Mouse (Mus musculus) adipocyte (in vitro differentiated cells): ENCODE results near the gene Kansl3.

Experiments used
- DNase-seq: peaks from one replicate; pipeline ENCODE4 v3.0.0-alpha.2; 2016; ENCODE audit warnings: low spot score

Gene Kansl3

GRCm38 (mm10) chr1:36321829-36322573, 47.0 kb downstream of the Kansl3 start:
- peak; percentile 12 for DNase-seq

- DNase-seq: no peak
Measured at GRCm38 (mm10) chr1:36321164-36321563, 47.8 kb downstream of the Kansl3 start.

GRCm38 (mm10) chr1:36315776-36316100, 53.2 kb downstream of the Kansl3 start:
- DNase-seq: no peak

GRCm38 (mm10) chr1:36314959-36315775, 53.8 kb downstream of the Kansl3 start:
- DNase-seq: peak; percentile 23

- DNase-seq: peak; percentile 27
Measured at GRCm38 (mm10) chr1:36309498-36309901, 59.5 kb downstream of the Kansl3 start.

- no peak for DNase-seq
Measured at GRCm38 (mm10) chr1:36308966-36309475, 60.0 kb downstream of the Kansl3 start.

GRCm38 (mm10) chr1:36308451-36308901, 60.5 kb downstream of the Kansl3 start:
- DNase-seq: no peak

GRCm38 (mm10) chr1:36307495-36308280, 61.3 kb downstream of the Kansl3 start, which contains the start of gene Arid5a:
TSS of gene Arid5a (plus strand) at chr1:36307733.
- DNase-seq: peak; percentile 94

GRCm38 (mm10) chr1:36307121-36307494, 61.9 kb downstream of the Kansl3 start:
- no peak for DNase-seq

GRCm38 (mm10) chr1:36306120-36306519, 62.9 kb downstream of the Kansl3 start:
- DNase-seq: no peak

GRCm38 (mm10) chr1:36304764-36305163, 64.2 kb downstream of the Kansl3 start:
- DNase-seq: no peak

- peak; percentile 61 for DNase-seq
Measured at GRCm38 (mm10) chr1:36303381-36304320, 65.3 kb downstream of the Kansl3 start.

GRCm38 (mm10) chr1:36302957-36303356, 66.0 kb downstream of the Kansl3 start:
- no peak for DNase-seq

GRCm38 (mm10) chr1:36302273-36302672, 66.7 kb downstream of the Kansl3 start:
- DNase-seq: no peak

GRCm38 (mm10) chr1:36300486-36300885, 68.5 kb downstream of the Kansl3 start:
- no peak for DNase-seq

- no peak for DNase-seq
Measured at GRCm38 (mm10) chr1:36299676-36300075, 69.3 kb downstream of the Kansl3 start.

- DNase-seq: no peak
Measured at GRCm38 (mm10) chr1:36299126-36299525, 69.9 kb downstream of the Kansl3 start.

GRCm38 (mm10) chr1:36298107-36298506, 70.9 kb downstream of the Kansl3 start:
- DNase-seq: no peak

- no peak for DNase-seq
Measured at GRCm38 (mm10) chr1:36296466-36297149, 72.4 kb downstream of the Kansl3 start.

GRCm38 (mm10) chr1:36294402-36294801, 74.6 kb downstream of the Kansl3 start:
- no peak for DNase-seq
